Mouse (Mus musculus): ENCODE data around the gene Efna2.

GRCm38 (mm10) chr10:80169651-80170050 lies 9.6 kb upstream of the Efna2 start:
- TF ChIP-seq POLR2A (IDR thresholded peaks at IDR 0.05; ENCODE audit: borderline replicate concordance, low read depth, low read length): no peak
- TF ChIP-seq CTCF (IDR thresholded peaks at IDR 0.05; ENCODE audit: low read depth, low read length): no peak
